ENCODE assay signal across 28 mouse cellular contexts in the genomic region with DNA sequence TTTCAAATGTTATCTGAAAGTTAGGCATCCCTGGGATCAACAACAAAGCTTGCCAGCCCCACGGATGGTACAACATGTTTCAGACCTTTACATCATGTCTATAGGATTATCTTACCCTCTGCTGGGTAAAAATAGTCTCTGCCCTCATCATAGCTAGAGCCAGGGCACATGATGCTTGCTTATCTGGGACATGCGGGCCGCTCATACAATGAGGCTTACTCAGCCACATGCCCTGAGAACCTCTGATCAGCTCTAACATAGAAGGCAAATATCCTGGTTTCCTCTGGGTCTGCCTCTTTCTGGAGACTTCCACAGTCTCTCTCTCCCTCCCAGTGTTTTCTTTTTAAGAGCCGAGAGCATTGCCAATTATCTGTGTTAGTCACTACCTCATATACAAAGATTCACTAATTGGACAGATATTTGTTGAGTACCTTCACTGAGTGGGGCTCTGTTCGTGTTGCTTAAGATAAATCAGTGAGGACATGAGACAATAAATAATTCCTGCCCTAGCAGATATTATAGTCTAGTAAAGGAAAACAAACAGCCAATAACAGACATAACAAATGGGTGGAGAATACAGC.
DNase-seq lines count a peak whose midpoint lies in the region; ATAC-seq and TF ChIP-seq lines count a peak whose summit lies in the region.
"Had no signal": no experiment of that assay in that cellular context is flagged by ENCODE, and none has a peak within 500 bp of the region (broad histone marks: within the 10 kb centered on the region; RNA-seq: fewer than 3 reads in every experiment).

No protein-coding gene starts in this region.

- H3K9me3 ChIP-seq in forebrain, embryonic 14.5 days (replicated peaks; ENCODE audit: control insufficient read depth, low read length), result no peaks in the 10 kb centered on the region
- no peaks in the 10 kb centered on the region for H3K9me3 ChIP-seq in forebrain, embryonic 15.5 days
- no peaks in the 10 kb centered on the region for H3K9me3 ChIP-seq in liver, embryonic 15.5 days (replicated peaks)
- no peaks in the 10 kb centered on the region for H3K9me3 ChIP-seq in liver, postnatal 0 days (ENCODE audit: low read length)
- H3K9me3 ChIP-seq in heart, embryonic 12.5 days (replicated peaks), result 0 out of 2 replicates have a peak, but pooled peaks cover 2% of the 10 kb centered on the region
- no peaks in the 10 kb centered on the region for H3K9me3 ChIP-seq in limb, embryonic 10.5 days (replicated peaks)
- H3K9me3 ChIP-seq: embryonic facial prominence, embryonic 13.5 days; hindbrain, embryonic 13.5 days; limb, embryonic 15.5 days; midbrain, embryonic 12.5 days had no signal

- H3K9ac ChIP-seq in forebrain, embryonic 14.5 days (ENCODE audit: low read length), result no peak overlapping the region
- no peak overlapping the region for H3K9ac ChIP-seq in forebrain, embryonic 15.5 days (replicated peaks)
- no peak overlapping the region for H3K9ac ChIP-seq in liver, embryonic 15.5 days
- no peak overlapping the region for H3K9ac ChIP-seq in liver, postnatal 0 days (replicated peaks)
- H3K9ac ChIP-seq in heart, embryonic 12.5 days, result no peak overlapping the region
- H3K9ac ChIP-seq: embryonic facial prominence, embryonic 13.5 days; hindbrain, embryonic 13.5 days; limb, embryonic 15.5 days; midbrain, embryonic 12.5 days had no signal

- no peak for DNase-seq in forebrain, embryonic 14.5 days (ENCODE audit: low spot score)
- no peak for DNase-seq in liver, postnatal 0 days
- DNase-seq in cerebellum, adult 11-12 months, result no peak
- DNase-seq in limb, embryonic 10.5 days (ENCODE audit: low spot score), result no peak
- DNase-seq: adrenal gland, adult 8-10 months; cerebellum, adult 2 months; cerebellum, postnatal 25 days; embryo, embryonic 11 days; gastrocnemius, postnatal 10 days; kidney, adult 18-20 months; lung, adult 18-20 months; lung, postnatal 10 days; right cerebral cortex, postnatal 14 days had no signal

- 0 out of 2 replicates have a peak, but pooled peaks have one; percentile 20 for ATAC-seq in forebrain, embryonic 14.5 days
- no peak for ATAC-seq in forebrain, embryonic 15.5 days (replicated peaks)
- peak; percentile 40; the same call in 1 of the 2 replicates for ATAC-seq in liver, embryonic 15.5 days (ENCODE audit: insufficient read depth)
- ATAC-seq in liver, postnatal 0 days, result no peak
- ATAC-seq in heart, embryonic 12.5 days (ENCODE audit: insufficient number of reproducible peaks, low FRiP score), result peak; percentile 67; the same call in 1 of the 2 replicates
- peak; percentile 61 for ATAC-seq in megakaryocyte-erythroid progenitor cell, adult 5-6 weeks (replicated peaks; ENCODE audit: low FRiP score, low TSS enrichment, poor library complexity, severe bottlenecking)
- ATAC-seq: activated CD4-positive, CD25-positive, alpha-beta regulatory T cell, adult 4 months had no signal

- H3K4me3 ChIP-seq in forebrain, embryonic 14.5 days (ENCODE audit: low read depth, low read length), result no peak overlapping the region
- H3K4me3 ChIP-seq in forebrain, embryonic 15.5 days, result no peak overlapping the region
- no peak overlapping the region for H3K4me3 ChIP-seq in liver, embryonic 15.5 days (replicated peaks)
- H3K4me3 ChIP-seq in liver, postnatal 0 days (ENCODE audit: low read depth, low read length), result no peak overlapping the region
- H3K4me3 ChIP-seq in heart, embryonic 12.5 days, result no peak overlapping the region
- no peak overlapping the region for H3K4me3 ChIP-seq in limb, embryonic 10.5 days
- H3K4me3 ChIP-seq: embryonic facial prominence, embryonic 13.5 days; erythroblast, embryonic 14.5 days; hindbrain, embryonic 13.5 days; left cerebral cortex, adult 2 months; limb, embryonic 15.5 days; midbrain, embryonic 12.5 days had no signal

- H3K27me3 ChIP-seq in forebrain, embryonic 14.5 days (replicated peaks; ENCODE audit: control insufficient read depth, insufficient read depth, low read length), result no peaks in the 10 kb centered on the region
- no peaks in the 10 kb centered on the region for H3K27me3 ChIP-seq in forebrain, embryonic 15.5 days
- no peaks in the 10 kb centered on the region for H3K27me3 ChIP-seq in liver, embryonic 15.5 days
- H3K27me3 ChIP-seq in liver, postnatal 0 days (ENCODE audit: insufficient read depth, low read length), result no peaks in the 10 kb centered on the region
- no peaks in the 10 kb centered on the region for H3K27me3 ChIP-seq in heart, embryonic 12.5 days (replicated peaks)
- H3K27me3 ChIP-seq in limb, embryonic 10.5 days (ENCODE audit: low read depth, poor library complexity, severe bottlenecking), result no peaks in the 10 kb centered on the region
- H3K27me3 ChIP-seq: CH12.LX; embryonic facial prominence, embryonic 13.5 days; hindbrain, embryonic 13.5 days; limb, embryonic 15.5 days; midbrain, embryonic 12.5 days had no signal

- no peak overlapping the region for H3K27ac ChIP-seq in forebrain, embryonic 14.5 days (ENCODE audit: low read depth, low read length)
- H3K27ac ChIP-seq in forebrain, embryonic 15.5 days (replicated peaks), result no peak overlapping the region
- H3K27ac ChIP-seq in liver, embryonic 15.5 days (replicated peaks), result no peak overlapping the region
- H3K27ac ChIP-seq in liver, postnatal 0 days (ENCODE audit: low read depth), result no peak overlapping the region
- peak overlapping the region; percentile 71; the same call in 1 of the 2 replicates for H3K27ac ChIP-seq in heart, embryonic 12.5 days (ENCODE audit: poor library complexity, severe bottlenecking)
- H3K27ac ChIP-seq in limb, embryonic 10.5 days, result no peak overlapping the region
- H3K27ac ChIP-seq: embryonic facial prominence, embryonic 13.5 days; hindbrain, embryonic 13.5 days; kidney, postnatal 0 days; left cerebral cortex, adult 2 months; limb, embryonic 15.5 days; midbrain, embryonic 12.5 days; stomach, postnatal 0 days had no signal

- TF ChIP-seq CTCF in liver, postnatal 0 days (IDR thresholded peaks at IDR 0.05; ENCODE audit: low read depth), result no peak

- WGBS in forebrain, embryonic 14.5 days, result 49% methylated on average over 5 of the region's 5 CpGs
- WGBS in forebrain, embryonic 15.5 days, result 47% methylated on average over 5 of the region's 5 CpGs
- WGBS in liver, embryonic 15.5 days (ENCODE audit: insufficient replicate concordance), result 46% methylated on average over 5 of the region's 5 CpGs
- WGBS in liver, postnatal 0 days (ENCODE audit: insufficient replicate concordance), result 65% methylated on average over 5 of the region's 5 CpGs
- WGBS in heart, embryonic 12.5 days, result 29% methylated on average over 5 of the region's 5 CpGs
- 68% methylated on average over 5 of the region's 5 CpGs for WGBS in limb, embryonic 10.5 days

- no peak for TF ChIP-seq EP300 in liver, postnatal 0 days (IDR thresholded peaks at IDR 0.05; ENCODE audit: low read depth)

- H3K4me2 ChIP-seq in forebrain, embryonic 14.5 days (ENCODE audit: low read length), result no peak overlapping the region
- H3K4me2 ChIP-seq in forebrain, embryonic 15.5 days (replicated peaks), result no peak overlapping the region
- no peak overlapping the region for H3K4me2 ChIP-seq in liver, embryonic 15.5 days
- no peak overlapping the region for H3K4me2 ChIP-seq in liver, postnatal 0 days (ENCODE audit: low read depth, low read length)
- no peak overlapping the region for H3K4me2 ChIP-seq in heart, embryonic 12.5 days
- H3K4me2 ChIP-seq: embryonic facial prominence, embryonic 13.5 days; hindbrain, embryonic 13.5 days; limb, embryonic 15.5 days; midbrain, embryonic 12.5 days had no signal

- peaks cover 4% of the 10 kb centered on the region; the same call in 1 of the 2 replicates for H3K4me1 ChIP-seq in forebrain, embryonic 14.5 days (ENCODE audit: control insufficient read depth, insufficient read depth, low read length)
- H3K4me1 ChIP-seq in forebrain, embryonic 15.5 days, result 0 out of 2 replicates have a peak, but pooled peaks cover 5% of the 10 kb centered on the region
- no peaks in the 10 kb centered on the region; the same call in 1 of the 2 replicates for H3K4me1 ChIP-seq in liver, embryonic 15.5 days (replicated peaks)
- H3K4me1 ChIP-seq in liver, postnatal 0 days (ENCODE audit: insufficient read depth), result no peaks in the 10 kb centered on the region
- H3K4me1 ChIP-seq in heart, embryonic 12.5 days (replicated peaks), result peaks cover 13% of the 10 kb centered on the region
- H3K4me1 ChIP-seq in limb, embryonic 10.5 days, result peaks cover 7% of the 10 kb centered on the region; the same call in 1 of the 2 replicates
- H3K4me1 ChIP-seq: embryonic facial prominence, embryonic 13.5 days; hindbrain, embryonic 13.5 days; limb, embryonic 15.5 days; midbrain, embryonic 12.5 days had no signal

- no peaks in the 10 kb centered on the region for H3K36me3 ChIP-seq in forebrain, embryonic 14.5 days (ENCODE audit: control insufficient read depth, insufficient read depth, low read length)
- no peaks in the 10 kb centered on the region for H3K36me3 ChIP-seq in forebrain, embryonic 15.5 days
- no peaks in the 10 kb centered on the region for H3K36me3 ChIP-seq in liver, embryonic 15.5 days (replicated peaks)
- H3K36me3 ChIP-seq in liver, postnatal 0 days (replicated peaks; ENCODE audit: insufficient read depth, low read length), result no peaks in the 10 kb centered on the region
- no peaks in the 10 kb centered on the region for H3K36me3 ChIP-seq in heart, embryonic 12.5 days
- no peaks in the 10 kb centered on the region for H3K36me3 ChIP-seq in limb, embryonic 10.5 days
- H3K36me3 ChIP-seq: embryonic facial prominence, embryonic 13.5 days; G1E; hindbrain, embryonic 13.5 days; limb, embryonic 15.5 days; midbrain, embryonic 12.5 days had no signal

Comparison
In these comparisons a context has a peak if more than half of its experiments do, and no peak if none do; other contexts are left out.
1. ATAC-seq: peak in forebrain, embryonic 14.5 days (single experiment), liver, embryonic 15.5 days (single experiment), heart, embryonic 12.5 days (single experiment) and megakaryocyte-erythroid progenitor cell, adult 5-6 weeks (single experiment); none in forebrain, embryonic 15.5 days (single experiment) and liver, postnatal 0 days (single experiment).